ENCODE assay signal across 16 mouse cellular contexts in the genomic region with DNA sequence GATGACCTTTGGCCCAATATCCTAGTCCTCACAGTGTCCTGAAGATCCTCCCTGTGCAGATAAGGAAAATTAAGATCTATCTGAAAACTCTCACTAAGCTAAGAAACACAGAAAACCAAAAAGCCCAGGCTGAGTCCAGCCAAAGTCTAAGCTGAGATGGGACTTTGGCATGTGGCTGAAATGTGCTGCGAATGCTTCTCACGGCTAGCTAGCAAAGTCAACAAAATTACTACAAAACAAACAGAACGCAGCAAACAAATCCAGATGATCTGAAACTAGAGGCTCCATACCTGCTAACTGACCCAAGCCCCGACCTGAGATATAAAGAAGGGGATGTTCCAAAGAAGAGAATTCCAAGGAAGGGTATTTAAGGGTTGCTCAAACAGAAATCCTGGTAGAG.
"Had no signal": no experiment of that assay in that cellular context is flagged by ENCODE, and none has a peak within 500 bp of the region (broad histone marks: within the 10 kb centered on the region; RNA-seq: fewer than 3 reads in every experiment).

No protein-coding gene starts in this region.

- H3K9ac ChIP-seq: kidney, embryonic 15.5 days; neural tube, embryonic 13.5 days had no signal

- H3K27ac ChIP-seq: kidney, embryonic 15.5 days; left cerebral cortex, adult 2 months; neural tube, embryonic 13.5 days had no signal

- H3K4me3 ChIP-seq: kidney, embryonic 15.5 days; left cerebral cortex, adult 2 months; neural tube, embryonic 13.5 days had no signal

- H3K27me3 ChIP-seq: kidney, embryonic 15.5 days; neural tube, embryonic 13.5 days had no signal

- ATAC-seq: intestine, postnatal 0 days had no signal

- H3K9me3 ChIP-seq: kidney, embryonic 15.5 days; neural tube, embryonic 13.5 days had no signal

- H3K4me2 ChIP-seq: kidney, embryonic 15.5 days; midbrain, embryonic 11.5 days; neural tube, embryonic 13.5 days had no signal

- H3K36me3 ChIP-seq: kidney, embryonic 15.5 days; neural tube, embryonic 13.5 days had no signal

- DNase-seq: kidney, postnatal 10 days; layer of hippocampus, postnatal 36 days; lung, adult 2 months; lung, postnatal 14 days; lung, postnatal 4 days; midbrain, embryonic 14.5 days; retina, postnatal 1 day; right cerebral cortex, postnatal 25 days; spleen, adult 18-20 months; thymus, adult 18-20 months; thymus, postnatal 36 days had no signal
